Mouse (Mus musculus): Measurements from ENCODE around the gene Gm17304. TPM values are rescaled to one million over a fixed set of nuclear protein-coding genes. Genes with fewer than 3 reads are reported as not detected.

The Gm17304 gene
- polyA plus RNA-seq, 1 experiment from 2014 or later = not detected

DNA sequence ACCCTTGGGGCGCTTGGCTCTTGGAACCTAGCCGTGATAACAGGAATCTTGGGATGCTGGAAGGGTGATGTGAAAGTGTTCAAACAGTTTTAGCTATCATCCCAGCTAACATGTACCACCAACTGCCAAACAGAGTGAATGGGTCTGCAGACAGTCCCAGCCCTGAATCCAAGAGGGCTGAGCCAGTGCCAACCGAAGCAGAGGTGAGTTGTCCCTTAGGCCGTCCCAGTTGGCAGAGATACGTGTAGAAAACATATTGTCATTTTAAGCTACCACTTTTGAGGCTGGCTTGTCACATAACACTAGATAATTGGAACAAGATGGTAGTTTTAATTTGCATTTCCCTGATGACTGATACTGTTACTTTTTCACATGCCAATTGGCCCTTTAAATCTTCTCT is 18.2 kb upstream of the Gm17304 start:
- H3K9ac ChIP-seq = no peak overlapping the region
- H3K27ac ChIP-seq = no peak overlapping the region
- H3K27me3 ChIP-seq (replicated peaks) = no peaks in the 10 kb centered on the region
- H3K4me1 ChIP-seq = no peaks in the 10 kb centered on the region
- no peaks in the 10 kb centered on the region for H3K36me3 ChIP-seq
- 93% methylated on average over 5 of the region's 5 CpGs for WGBS
- H3K4me2 ChIP-seq = no peak overlapping the region
- H3K9me3 ChIP-seq = no peaks in the 10 kb centered on the region
- ATAC-seq (ENCODE audit: insufficient read depth, low FRiP score, low read depth) = no peak
- no peak overlapping the region for H3K4me3 ChIP-seq (replicated peaks)

GRCm38 (mm10) chr5:106594388-106594787 is 14.5 kb upstream of the Gm17304 start:
- Histone ChIP-seq H3K36me3 (no peaks in the 10 kb centered on the region), H3K4me3 (replicated peaks) (no peak overlapping the region), H3K4me2 (no peak overlapping the region), H3K9ac (no peak overlapping the region), H3K4me1 (no peaks in the 10 kb centered on the region), H3K27me3 (replicated peaks) (no peaks in the 10 kb centered on the region), H3K9me3 (no peaks in the 10 kb centered on the region), H3K27ac (no peak overlapping the region)
- no peak for ATAC-seq (ENCODE audit: insufficient read depth, low FRiP score, low read depth)

GRCm38 (mm10) chr5:106597472-106597871 is 11.4 kb upstream of the Gm17304 start:
- Histone ChIP-seq H3K9ac (no peak overlapping the region), H3K4me1 (no peaks in the 10 kb centered on the region), H3K27me3 (replicated peaks) (no peaks in the 10 kb centered on the region), H3K27ac (no peak overlapping the region), H3K4me3 (replicated peaks) (no peak overlapping the region), H3K9me3 (no peaks in the 10 kb centered on the region), H3K4me2 (no peak overlapping the region), H3K36me3 (no peaks in the 10 kb centered on the region)
- WGBS = 88% methylated on average over 2 of the region's 2 CpGs
- no peak for ATAC-seq (ENCODE audit: insufficient read depth, low FRiP score, low read depth)

- no peak overlapping the region for H3K27ac ChIP-seq
- no peaks in the 10 kb centered on the region for H3K4me1 ChIP-seq
- no peak for ATAC-seq (ENCODE audit: insufficient read depth, low FRiP score, low read depth)
- H3K9ac ChIP-seq = no peak overlapping the region
- H3K4me3 ChIP-seq (replicated peaks) = no peak overlapping the region
- no peak overlapping the region for H3K4me2 ChIP-seq
- H3K36me3 ChIP-seq = no peaks in the 10 kb centered on the region
- H3K9me3 ChIP-seq = no peaks in the 10 kb centered on the region
- WGBS = 87% methylated on average over 8 of the region's 8 CpGs
- no peaks in the 10 kb centered on the region for H3K27me3 ChIP-seq (replicated peaks)
Measured at GRCm38 (mm10) chr5:106599482-106599881, 9.4 kb upstream of the Gm17304 start.

DNA sequence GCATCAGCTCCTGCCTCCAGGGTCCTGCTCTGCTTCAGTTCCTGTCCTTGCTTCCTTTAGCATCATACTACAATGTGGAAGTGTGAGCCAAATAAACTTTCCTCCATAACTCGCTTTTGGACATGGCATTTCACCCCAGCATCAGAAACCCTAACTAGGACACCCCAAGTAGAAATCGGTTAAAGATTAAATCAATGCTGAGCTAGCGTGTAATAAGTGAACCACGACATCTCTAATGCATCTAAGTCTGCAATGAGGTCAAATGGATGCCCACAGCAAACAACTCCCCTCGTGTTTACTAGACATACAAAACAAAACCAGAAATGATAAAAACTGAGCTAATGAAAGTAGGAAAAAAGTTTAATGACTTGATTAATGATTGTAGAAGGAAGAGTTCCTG is 4.5 kb upstream of the Gm17304 start:
- no peak for ATAC-seq (ENCODE audit: insufficient read depth, low FRiP score, low read depth)

GRCm38 (mm10) chr5:106605096-106605495 is 3.8 kb upstream of the Gm17304 start:
- Histone ChIP-seq H3K9ac (no peak overlapping the region), H3K27me3 (replicated peaks) (no peaks in the 10 kb centered on the region), H3K27ac (no peak overlapping the region), H3K4me1 (no peaks in the 10 kb centered on the region), H3K36me3 (no peaks in the 10 kb centered on the region; the same call in 1 of the 2 replicates), H3K9me3 (no peaks in the 10 kb centered on the region), H3K4me2 (no peak overlapping the region), H3K4me3 (replicated peaks) (no peak overlapping the region)
- WGBS = 86% methylated on average over 6 of the region's 6 CpGs
- ATAC-seq (ENCODE audit: insufficient read depth, low FRiP score, low read depth) = no peak

More for the DNA sequence above, 4.5 kb upstream of the Gm17304 start:
- Histone ChIP-seq H3K36me3 (no peaks in the 10 kb centered on the region; the same call in 1 of the 2 replicates), H3K27me3 (replicated peaks) (no peaks in the 10 kb centered on the region), H3K4me1 (no peaks in the 10 kb centered on the region), H3K4me3 (replicated peaks) (no peak overlapping the region), H3K27ac (no peak overlapping the region), H3K9ac (no peak overlapping the region), H3K4me2 (no peak overlapping the region), H3K9me3 (no peaks in the 10 kb centered on the region)
- 86% methylated on average over 5 of the region's 5 CpGs for WGBS

DNA sequence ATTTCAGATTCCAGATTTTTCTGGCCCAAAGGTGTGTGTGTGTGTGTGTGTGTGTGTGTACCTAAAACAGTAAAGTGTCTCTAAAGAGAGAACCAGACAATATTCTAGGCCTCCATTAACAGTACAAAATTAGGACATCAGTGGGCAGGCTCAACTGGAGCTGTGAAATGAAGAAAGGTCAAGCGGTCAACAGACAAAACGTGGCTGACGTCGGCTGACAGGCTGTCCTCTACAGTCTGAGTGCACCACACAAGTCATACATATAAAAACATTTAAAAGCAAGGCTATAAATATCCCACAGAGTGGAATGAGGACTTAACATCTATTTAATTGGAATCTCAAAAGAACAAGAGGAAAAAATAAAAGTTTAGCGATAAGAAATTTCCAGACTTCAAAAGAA is 1.8 kb upstream of the Gm17304 start:
- 70% methylated on average over 5 of the region's 5 CpGs for WGBS
- ATAC-seq (ENCODE audit: insufficient read depth, low FRiP score, low read depth) = no peak
- H3K36me3 ChIP-seq = no peaks in the 10 kb centered on the region; the same call in 1 of the 2 replicates

GRCm38 (mm10) chr5:106612151-106612550 is 3.3 kb downstream of the Gm17304 start:
- Histone ChIP-seq H3K9ac (no peak overlapping the region), H3K27ac (no peak overlapping the region), H3K4me2 (no peak overlapping the region), H3K27me3 (replicated peaks) (no peaks in the 10 kb centered on the region), H3K36me3 (no peaks in the 10 kb centered on the region; the same call in 1 of the 2 replicates), H3K9me3 (no peaks in the 10 kb centered on the region), H3K4me1 (no peaks in the 10 kb centered on the region), H3K4me3 (replicated peaks) (no peak overlapping the region)
- 81% methylated on average over 2 of the region's 2 CpGs for WGBS
- no peak for ATAC-seq (ENCODE audit: insufficient read depth, low FRiP score, low read depth)

More for the DNA sequence above, 1.8 kb upstream of the Gm17304 start:
- Histone ChIP-seq H3K4me3 (replicated peaks) (no peak overlapping the region), H3K27me3 (replicated peaks) (no peaks in the 10 kb centered on the region), H3K4me2 (no peak overlapping the region), H3K4me1 (no peaks in the 10 kb centered on the region), H3K9ac (no peak overlapping the region), H3K27ac (no peak overlapping the region), H3K9me3 (no peaks in the 10 kb centered on the region)

DNA sequence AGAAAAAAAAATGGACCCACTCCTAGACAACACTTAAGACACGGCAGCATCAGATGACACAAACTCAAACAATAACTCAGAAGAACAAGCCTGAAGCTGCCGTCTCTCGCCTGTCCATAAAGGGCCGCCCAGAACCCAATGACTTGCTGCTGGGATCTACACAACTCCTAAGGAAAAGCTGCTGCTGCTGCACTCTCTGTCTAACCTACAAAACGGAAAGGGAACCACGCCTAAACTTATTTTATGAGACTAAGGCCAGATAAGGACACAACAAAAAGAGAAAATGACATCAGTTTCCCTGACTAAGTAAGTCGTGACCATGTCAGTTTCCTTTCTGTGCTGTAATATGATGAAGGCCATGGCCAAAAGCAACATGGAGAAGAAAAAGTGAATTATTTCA is 5.7 kb downstream of the Gm17304 start:
- ATAC-seq (ENCODE audit: insufficient read depth, low FRiP score, low read depth) = no peak
- no peaks in the 10 kb centered on the region for H3K27me3 ChIP-seq (replicated peaks)
- no peak overlapping the region for H3K4me2 ChIP-seq
- no peak overlapping the region for H3K27ac ChIP-seq
- no peaks in the 10 kb centered on the region for H3K36me3 ChIP-seq
- WGBS = 69% methylated on average over 7 of the region's 7 CpGs
- no peak overlapping the region for H3K4me3 ChIP-seq (replicated peaks)
- no peaks in the 10 kb centered on the region for H3K9me3 ChIP-seq
- no peak overlapping the region for H3K9ac ChIP-seq
- H3K4me1 ChIP-seq = no peaks in the 10 kb centered on the region

GRCm38 (mm10) chr5:106615006-106615405 is 6.1 kb downstream of the Gm17304 start:
- Histone ChIP-seq H3K4me3 (replicated peaks) (no peak overlapping the region), H3K9ac (no peak overlapping the region), H3K4me1 (no peaks in the 10 kb centered on the region), H3K27me3 (replicated peaks) (no peaks in the 10 kb centered on the region), H3K27ac (no peak overlapping the region), H3K36me3 (no peaks in the 10 kb centered on the region), H3K9me3 (no peaks in the 10 kb centered on the region), H3K4me2 (no peak overlapping the region)
- ATAC-seq (ENCODE audit: insufficient read depth, low FRiP score, low read depth) = no peak
- 74% methylated on average over 2 of the region's 2 CpGs for WGBS

DNA sequence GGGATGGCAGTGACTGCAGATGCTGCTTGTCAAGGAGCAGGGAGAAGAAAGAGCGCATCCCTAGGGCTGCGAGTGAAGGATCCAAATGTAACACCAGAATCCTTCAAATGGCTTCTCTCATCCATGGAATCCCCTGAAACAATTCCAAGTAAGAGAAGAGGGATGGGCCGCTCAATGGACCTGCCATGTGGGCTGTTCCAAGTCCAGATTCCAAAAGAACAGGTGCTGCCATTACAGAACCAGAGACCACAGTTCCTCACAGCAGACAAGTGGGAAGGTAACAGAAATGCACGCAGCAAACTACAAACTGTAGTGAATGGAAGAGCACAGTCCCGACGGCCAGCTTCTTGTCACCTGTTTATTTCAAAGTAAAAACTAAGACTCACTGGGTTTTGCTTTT is 11.5 kb downstream of the Gm17304 start:
- Histone ChIP-seq H3K36me3 (peaks cover 9% of the 10 kb centered on the region; the same call in 1 of the 2 replicates), H3K9ac (no peak overlapping the region), H3K4me3 (replicated peaks) (no peak overlapping the region), H3K27ac (no peak overlapping the region), H3K9me3 (no peaks in the 10 kb centered on the region), H3K4me2 (no peak overlapping the region), H3K4me1 (no peaks in the 10 kb centered on the region), H3K27me3 (replicated peaks) (no peaks in the 10 kb centered on the region)
- ATAC-seq (ENCODE audit: insufficient read depth, low FRiP score, low read depth) = no peak
- 87% methylated on average over 6 of the region's 6 CpGs for WGBS

DNA sequence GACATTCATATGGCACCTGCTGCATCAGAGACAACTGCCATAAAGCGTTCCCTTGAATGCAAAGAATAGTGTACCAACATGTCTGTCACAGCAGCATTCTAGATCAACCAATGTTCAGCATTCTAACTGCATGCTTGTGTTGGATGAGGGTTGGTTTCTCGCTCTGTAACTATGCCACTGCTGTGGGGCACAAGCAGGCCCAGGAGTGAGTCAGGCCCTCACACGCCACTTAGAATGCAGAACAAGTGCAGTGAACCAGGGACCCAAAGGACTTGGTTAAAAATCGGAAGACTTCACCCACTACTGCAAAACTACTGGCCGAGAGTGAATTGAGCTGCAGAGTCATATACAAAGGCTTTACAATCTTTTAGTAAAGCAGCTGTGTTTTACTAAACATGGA is 13.3 kb downstream of the Gm17304 start:
- Histone ChIP-seq H3K27me3 (replicated peaks) (no peaks in the 10 kb centered on the region), H3K27ac (no peak overlapping the region), H3K9ac (no peak overlapping the region), H3K9me3 (no peaks in the 10 kb centered on the region), H3K4me2 (no peak overlapping the region), H3K36me3 (peaks cover 9% of the 10 kb centered on the region; the same call in 1 of the 2 replicates), H3K4me3 (replicated peaks) (no peak overlapping the region), H3K4me1 (no peaks in the 10 kb centered on the region)
- no peak for ATAC-seq (ENCODE audit: insufficient read depth, low FRiP score, low read depth)
- 86% methylated on average over 5 of the region's 5 CpGs for WGBS

- Histone ChIP-seq H3K4me2 (no peak overlapping the region), H3K9ac (no peak overlapping the region), H3K27ac (no peak overlapping the region), H3K27me3 (replicated peaks) (no peaks in the 10 kb centered on the region), H3K4me3 (replicated peaks) (no peak overlapping the region), H3K9me3 (no peaks in the 10 kb centered on the region), H3K4me1 (no peaks in the 10 kb centered on the region), H3K36me3 (peaks cover 9% of the 10 kb centered on the region; the same call in 1 of the 2 replicates)
- WGBS = 93% methylated on average over 4 of the region's 4 CpGs
- ATAC-seq (ENCODE audit: insufficient read depth, low FRiP score, low read depth) = no peak
Measured at GRCm38 (mm10) chr5:106623337-106623736, 14.4 kb downstream of the Gm17304 start.

Measured in stomach, embryonic 15.5 days (tissue).